Mouse (Mus musculus) forelimb bud, embryonic 11.5 days (tissue): Measurements from ENCODE around the gene Secisbp2.
A peak's percentile ranks its signal among the peaks of the same experiment; 100 is the strongest.
"Not testable (repeated sequence)": the region's sequence is repeated elsewhere in the genome, so short reads cannot be mapped to it uniquely, and the experiment has no call there.

ENCODE experiments used
- DNase-seq: peaks from one replicate; pipeline ENCODE4 v3.0.0-alpha.2; 2012; ENCODE audit warnings: low read depth, low spot score

Secisbp2 gene

GRCm38 (mm10) chr13:51643924-51644828 is 7.3 kb upstream of the Secisbp2 start:
- DNase-seq = no peak

GRCm38 (mm10) chr13:51644829-51645789 is 6.4 kb upstream of the Secisbp2 start, which contains the start of gene Cks2:
TSS of gene Cks2 (plus strand) at chr13:51645232.
- peak; percentile 100 for DNase-seq

GRCm38 (mm10) chr13:51645872-51646271 is 5.6 kb upstream of the Secisbp2 start:
- peak; percentile 41 for DNase-seq

GRCm38 (mm10) chr13:51646362-51647027 is 5.0 kb upstream of the Secisbp2 start:
- DNase-seq = no peak

GRCm38 (mm10) chr13:51647770-51648169 is 3.7 kb upstream of the Secisbp2 start:
- DNase-seq = no peak

GRCm38 (mm10) chr13:51648237-51648636 is 3.3 kb upstream of the Secisbp2 start:
- DNase-seq = no peak

GRCm38 (mm10) chr13:51649740-51650139 is 1.8 kb upstream of the Secisbp2 start:
- no peak for DNase-seq

GRCm38 (mm10) chr13:51653159-51653558 is 1.7 kb downstream of the Secisbp2 start:
- DNase-seq = no peak

- no peak for DNase-seq
Observed at GRCm38 (mm10) chr13:51653961-51654360, 2.5 kb downstream of the Secisbp2 start.

- DNase-seq = no peak
Observed at GRCm38 (mm10) chr13:51656516-51657235, 5.2 kb downstream of the Secisbp2 start.

GRCm38 (mm10) chr13:51658094-51658493 is 6.6 kb downstream of the Secisbp2 start:
- DNase-seq = no peak

- no peak for DNase-seq
Observed at GRCm38 (mm10) chr13:51659573-51659972, 8.1 kb downstream of the Secisbp2 start.

GRCm38 (mm10) chr13:51663561-51663960 is 12.1 kb downstream of the Secisbp2 start:
- no peak for DNase-seq

- DNase-seq = not testable (repeated sequence)
Observed at GRCm38 (mm10) chr13:51668195-51668594, 16.7 kb downstream of the Secisbp2 start.

GRCm38 (mm10) chr13:51676641-51677040 is 25.1 kb downstream of the Secisbp2 start:
- DNase-seq = no peak

- no peak for DNase-seq
Observed at GRCm38 (mm10) chr13:51677041-51677440, 25.5 kb downstream of the Secisbp2 start.

- DNase-seq = no peak
Observed at GRCm38 (mm10) chr13:51677630-51678185, 26.2 kb downstream of the Secisbp2 start.

- no peak for DNase-seq
Observed at GRCm38 (mm10) chr13:51678687-51679086, 27.2 kb downstream of the Secisbp2 start.

- no peak for DNase-seq
Observed at GRCm38 (mm10) chr13:51679332-51679731, 27.8 kb downstream of the Secisbp2 start.

GRCm38 (mm10) chr13:51681076-51681475 is 29.6 kb downstream of the Secisbp2 start:
- DNase-seq = no peak

- no peak for DNase-seq
Observed at GRCm38 (mm10) chr13:51681634-51682033, 30.1 kb downstream of the Secisbp2 start.
